Mouse (Mus musculus) small intestine, adult 2 months (tissue): Measurements from ENCODE around the gene Tmtc1. TPM values are rescaled to one million over a fixed set of nuclear protein-coding genes. Genes with fewer than 3 reads are reported as not detected.

Experiments
- H3K27ac ChIP-seq: fragments of 200-500 bp; 2 replicates; pipeline ENCODE4 v1.5.1; 2012; ENCODE audit warnings: low read depth, low read length, control low read depth, inconsistent platforms; ENCODE audit not compliant: insufficient read depth
- H3K27me3 ChIP-seq: fragments of 200-500 bp; 2 replicates; pipeline ENCODE4 v1.6.1; 2012; ENCODE audit warnings: mild to moderate bottlenecking, moderate library complexity, low read length, inconsistent platforms; ENCODE audit not compliant: control insufficient read depth, insufficient read depth
- H3K36me3 ChIP-seq: fragments of 200-500 bp; 2 replicates; pipeline ENCODE4 v1.6.1; 2012; ENCODE audit warnings: mild to moderate bottlenecking, low read length, control low read depth, inconsistent platforms; ENCODE audit not compliant: control insufficient read depth, insufficient read depth
- H3K4me1 ChIP-seq: fragments of 200-500 bp; 2 replicates; pipeline ENCODE4 v1.6.1; 2012; ENCODE audit warnings: low read length, inconsistent platforms, mixed read lengths; ENCODE audit not compliant: control insufficient read depth, insufficient read depth, insufficient read length
- H3K4me3 ChIP-seq: fragments of 200-500 bp; 2 replicates; pipeline ENCODE4 v1.5.1; 2012; ENCODE audit warnings: low read depth, mild to moderate bottlenecking, control low read depth, inconsistent platforms, low read length, moderate library complexity
- CTCF ChIP-seq: fragments of 200-500 bp; IDR thresholded peaks from 2 replicates; pipeline ENCODE4 v1.5.1; 2012; ENCODE audit warnings: low read depth, mild to moderate bottlenecking, control low read depth, inconsistent platforms, low read length, moderate library complexity, mixed read lengths; ENCODE audit not compliant: insufficient replicate concordance, insufficient read length; ENCODE audit errors: extremely low read depth
- POLR2A ChIP-seq: fragments of 200-500 bp; IDR thresholded peaks from 2 replicates; pipeline ENCODE4 v1.6.1; 2012; ENCODE audit warnings: low read depth, mild to moderate bottlenecking, control low read depth, inconsistent platforms, low read length, moderate library complexity
- WGBS: fragments of 180-500 bp; shearing (Covaris S2); methylation state at CpG from one replicate; pipeline ENCODE4 v1.1.7; 2018; 5-methylcytosine and 5-hydroxymethylcytosine counted together
- polyA plus RNA-seq: library from polyadenylated mRNA; depleted of rRNA; stranded (reverse); fragments of >200 nt; gene quantifications from 2 replicates; pipeline ENCODE4 v1.2.3, GENCODE M21; 2012

Tmtc1 gene
- polyA plus RNA-seq, 1 experiment = 6.4 TPM

- H3K4me3 ChIP-seq = no peak overlapping the region
- no peaks in the 10 kb centered on the region for H3K36me3 ChIP-seq
- H3K27me3 ChIP-seq = no peaks in the 10 kb centered on the region
- H3K4me1 ChIP-seq = no peaks in the 10 kb centered on the region
- TF ChIP-seq POLR2A = no peak
- no peak for TF ChIP-seq CTCF
- no peak overlapping the region for H3K27ac ChIP-seq
- WGBS = 83% methylated on average over 2 of the region's 2 CpGs
Measured at GRCm38 (mm10) chr6:148331916-148332315, 112.3 kb downstream of the Tmtc1 start.

GRCm38 (mm10) chr6:148329976-148330375, 114.2 kb downstream of the Tmtc1 start:
- no peaks in the 10 kb centered on the region for H3K4me1 ChIP-seq
- TF ChIP-seq CTCF = no peak
- TF ChIP-seq POLR2A = no peak
- H3K36me3 ChIP-seq = no peaks in the 10 kb centered on the region
- H3K27me3 ChIP-seq = no peaks in the 10 kb centered on the region
- no peak overlapping the region for H3K27ac ChIP-seq
- H3K4me3 ChIP-seq = no peak overlapping the region

- Histone ChIP-seq H3K36me3 (no peaks in the 10 kb centered on the region), H3K4me3 (no peak overlapping the region), H3K27ac (no peak overlapping the region), H3K27me3 (no peaks in the 10 kb centered on the region), H3K4me1 (no peaks in the 10 kb centered on the region)
- TF ChIP-seq CTCF (no peak), POLR2A (no peak)
- WGBS = 85% methylated on average over 2 of the region's 2 CpGs
Measured at GRCm38 (mm10) chr6:148328928-148329327, 115.3 kb downstream of the Tmtc1 start.

- Histone ChIP-seq H3K4me1 (no peaks in the 10 kb centered on the region; the same call in 1 of the 2 replicates), H3K36me3 (no peaks in the 10 kb centered on the region), H3K27ac (no peak overlapping the region), H3K27me3 (no peaks in the 10 kb centered on the region), H3K4me3 (no peak overlapping the region)
- 77% methylated on average over 6 of the region's 6 CpGs for WGBS
- TF ChIP-seq POLR2A (no peak), CTCF (no peak)
Measured at GRCm38 (mm10) chr6:148328130-148328529, 116.1 kb downstream of the Tmtc1 start.

- Histone ChIP-seq H3K4me3 (no peak overlapping the region), H3K27me3 (no peaks in the 10 kb centered on the region), H3K27ac (no peak overlapping the region), H3K4me1 (peaks cover 2% of the 10 kb centered on the region; the same call in 1 of the 2 replicates), H3K36me3 (no peaks in the 10 kb centered on the region)
- TF ChIP-seq CTCF = no peak
- TF ChIP-seq POLR2A = no peak
Measured at GRCm38 (mm10) chr6:148318736-148319135, 125.5 kb downstream of the Tmtc1 start.

- Histone ChIP-seq H3K27ac (no peak overlapping the region), H3K4me3 (no peak overlapping the region), H3K36me3 (no peaks in the 10 kb centered on the region), H3K4me1 (no peaks in the 10 kb centered on the region), H3K27me3 (no peaks in the 10 kb centered on the region)
- 73% methylated on average over 5 of the region's 5 CpGs for WGBS
- TF ChIP-seq CTCF = no peak
- TF ChIP-seq POLR2A = no peak
Measured at GRCm38 (mm10) chr6:148315571-148316080, 128.6 kb downstream of the Tmtc1 start.

GRCm38 (mm10) chr6:148315106-148315505, 129.1 kb downstream of the Tmtc1 start:
- TF ChIP-seq CTCF (no peak), POLR2A (no peak)
- H3K36me3 ChIP-seq = no peaks in the 10 kb centered on the region
- H3K27me3 ChIP-seq = no peaks in the 10 kb centered on the region
- no peaks in the 10 kb centered on the region for H3K4me1 ChIP-seq
- H3K4me3 ChIP-seq = no peak overlapping the region
- H3K27ac ChIP-seq = no peak overlapping the region
